Mouse (Mus musculus) limb, embryonic 14.5 days (tissue): ENCODE data around the gene Ppp1r7. TPM values are rescaled to one million over a fixed set of nuclear protein-coding genes. Genes with fewer than 3 reads are reported as not detected.
A peak's percentile ranks its signal among the peaks of the same experiment; 100 is the strongest.

Experiments
- ATAC-seq: fragments of 200-750 bp; cut with Nextera tagmentation; 2 replicates; pipeline ENCODE4 v1.8.0; 2017; ENCODE audit warnings: low read depth, moderate number of reproducible peaks, moderate TSS enrichment; ENCODE audit not compliant: low FRiP score
- DNase-seq: peaks from one replicate; pipeline ENCODE4 v3.0.0-alpha.2; 2015; ENCODE audit warnings: low spot score
- H3K27ac ChIP-seq: fragments of 300-500 bp; sonication (generic); replicated peaks from 2 replicates; pipeline ENCODE4 v1.5.1; 2014; ENCODE audit warnings: low read depth, mild to moderate bottlenecking, low read length, moderate library complexity, mixed read lengths
- H3K27me3 ChIP-seq: fragments of 300-500 bp; sonication (generic); 2 replicates; pipeline ENCODE4 v1.6.1; 2014; ENCODE audit warnings: low read length, mixed read lengths; ENCODE audit not compliant: control insufficient read depth, insufficient read depth
- H3K36me3 ChIP-seq: fragments of 300-500 bp; sonication (generic); 2 replicates; pipeline ENCODE4 v1.6.1; 2014; ENCODE audit warnings: mild to moderate bottlenecking, low read length, moderate library complexity, mixed read lengths; ENCODE audit not compliant: control insufficient read depth, insufficient read depth
- H3K4me1 ChIP-seq: fragments of 300-500 bp; sonication (generic); 2 replicates; pipeline ENCODE4 v1.6.1; 2014; ENCODE audit warnings: antibody characterized with exemption, low read length, mixed read lengths; ENCODE audit not compliant: control insufficient read depth, insufficient read depth
- H3K4me2 ChIP-seq: fragments of 300-500 bp; sonication (generic); replicated peaks from 2 replicates; pipeline ENCODE4 v1.6.1; 2014; ENCODE audit warnings: low read depth, mild to moderate bottlenecking, low read length, moderate library complexity; ENCODE audit not compliant: severe bottlenecking
- H3K4me3 ChIP-seq: fragments of 300-500 bp; sonication (generic); replicated peaks from 2 replicates; pipeline ENCODE4 v1.5.1; 2014; ENCODE audit warnings: low read length
- H3K9ac ChIP-seq: fragments of 300-500 bp; sonication (generic); 2 replicates; pipeline ENCODE4 v1.6.1; 2014; ENCODE audit warnings: mild to moderate bottlenecking, low read depth, low read length, moderate library complexity; ENCODE audit not compliant: severe bottlenecking
- H3K9me3 ChIP-seq: fragments of 300-500 bp; sonication (generic); 2 replicates; pipeline ENCODE4 v1.6.1; 2016; ENCODE audit warnings: low read length; ENCODE audit not compliant: control insufficient read depth
- POLR2A ChIP-seq: fragments of 200-500 bp; IDR thresholded peaks from 2 replicates; pipeline ENCODE4 v1.8.0; 2012; ENCODE audit warnings: inconsistent platforms, mild to moderate bottlenecking, moderate library complexity, borderline replicate concordance; ENCODE audit not compliant: insufficient read depth, insufficient read length; ENCODE audit errors: extremely low read depth
- WGBS: fragments of 180-500 bp; shearing (Covaris S2); extraction: QIAGEN DNeasy Blood & Tissue Kit; methylation state at CpG from one replicate; pipeline ENCODE4 v1.1.7; 2014; 5-methylcytosine and 5-hydroxymethylcytosine counted together
- polyA plus RNA-seq, 2 experiments: library from polyadenylated mRNA; depleted of rRNA in 1 of 2; stranded (reverse) in 1 of 2; unstranded in 1 of 2; fragments of >200 nt; fragmentation: Nextera tagmentation in 1 of 2; extraction: Ambion mirVana in 1 of 2; gene quantifications; 2 replicates each; pipeline versions ENCODE4 v1.2.1 to v1.2.3; 2012 to 2014

Gene Ppp1r7
- polyA plus RNA-seq, 2 experiments: 10.9 to 41.9 TPM

- H3K4me1 ChIP-seq: no peaks in the 10 kb centered on the region
- no peak overlapping the region for H3K9ac ChIP-seq
- H3K27me3 ChIP-seq: no peaks in the 10 kb centered on the region
- no peak for ATAC-seq
- no peak overlapping the region for H3K4me3 ChIP-seq
- no peak for TF ChIP-seq POLR2A
- H3K4me2 ChIP-seq: no peak overlapping the region
- no peak overlapping the region for H3K27ac ChIP-seq
- 92% methylated on average over 6 of the region's 6 CpGs for WGBS
- no peak for DNase-seq
- no peaks in the 10 kb centered on the region for H3K9me3 ChIP-seq
- H3K36me3 ChIP-seq: peaks cover 81% of the 10 kb centered on the region
Observed at GRCm38 (mm10) chr1:93323973-93324372, 18.7 kb upstream of the Ppp1r7 start.

GRCm38 (mm10) chr1:93326446-93326845 is 16.2 kb upstream of the Ppp1r7 start:
- Histone ChIP-seq H3K4me2 (no peak overlapping the region), H3K27me3 (no peaks in the 10 kb centered on the region), H3K4me3 (no peak overlapping the region), H3K4me1 (no peaks in the 10 kb centered on the region), H3K9me3 (no peaks in the 10 kb centered on the region), H3K36me3 (peaks cover 69% of the 10 kb centered on the region), H3K27ac (no peak overlapping the region), H3K9ac (no peak overlapping the region)
- WGBS: 87% methylated on average over 3 of the region's 3 CpGs
- no peak for TF ChIP-seq POLR2A
- DNase-seq (no peak), ATAC-seq (no peak)

GRCm38 (mm10) chr1:93334621-93335020 is 8.0 kb upstream of the Ppp1r7 start:
- ATAC-seq: no peak
- Histone ChIP-seq H3K36me3 (peaks cover 37% of the 10 kb centered on the region), H3K27ac (no peak overlapping the region), H3K4me3 (no peak overlapping the region), H3K27me3 (no peaks in the 10 kb centered on the region), H3K4me2 (no peak overlapping the region), H3K4me1 (no peaks in the 10 kb centered on the region), H3K9ac (no peak overlapping the region), H3K9me3 (no peaks in the 10 kb centered on the region)
- 82% methylated on average over 2 of the region's 2 CpGs for WGBS
- TF ChIP-seq POLR2A: no peak
- peak; percentile 13 for DNase-seq

- DNase-seq (peak; percentile 97), ATAC-seq (peak; percentile 93)
- 1% methylated on average over 39 of the region's 39 CpGs for WGBS
- Histone ChIP-seq H3K4me2 (peak overlapping the region; percentile 82), H3K4me1 (peaks cover 8% of the 10 kb centered on the region), H3K27ac (peak overlapping the region; percentile 35), H3K27me3 (no peaks in the 10 kb centered on the region), H3K9ac (peak overlapping the region; percentile 82), H3K36me3 (peaks cover 12% of the 10 kb centered on the region), H3K4me3 (peak overlapping the region; percentile 85), H3K9me3 (no peaks in the 10 kb centered on the region)
- peak; percentile 38; the same call in 1 of the 2 replicates for TF ChIP-seq POLR2A
Observed at GRCm38 (mm10) chr1:93343504-93344047, 922 bp downstream of the Ppp1r7 start.

GRCm38 (mm10) chr1:93347176-93347575 is 4.5 kb downstream of the Ppp1r7 start:
- Histone ChIP-seq H3K27ac (no peak overlapping the region), H3K27me3 (no peaks in the 10 kb centered on the region), H3K36me3 (peaks cover 37% of the 10 kb centered on the region)

GRCm38 (mm10) chr1:93349701-93350100 is 7.0 kb downstream of the Ppp1r7 start:
- no peak overlapping the region for H3K9ac ChIP-seq
- no peaks in the 10 kb centered on the region for H3K9me3 ChIP-seq
- ATAC-seq: no peak
- H3K4me3 ChIP-seq: no peak overlapping the region
- DNase-seq: no peak
- peaks cover 57% of the 10 kb centered on the region for H3K36me3 ChIP-seq
- no peak overlapping the region for H3K4me2 ChIP-seq
- no peaks in the 10 kb centered on the region for H3K27me3 ChIP-seq
- no peak for TF ChIP-seq POLR2A
- H3K27ac ChIP-seq: no peak overlapping the region
- 44% methylated on average over 4 of the region's 4 CpGs for WGBS
- no peaks in the 10 kb centered on the region; the same call in 1 of the 2 replicates for H3K4me1 ChIP-seq

More at GRCm38 (mm10) chr1:93347176-93347575, 4.5 kb downstream of the Ppp1r7 start:
- H3K4me2 ChIP-seq: no peak overlapping the region
- 93% methylated on average over 5 of the region's 5 CpGs for WGBS
- no peak for DNase-seq
- H3K9me3 ChIP-seq: no peaks in the 10 kb centered on the region
- peaks cover 8% of the 10 kb centered on the region for H3K4me1 ChIP-seq
- no peak for TF ChIP-seq POLR2A
- no peak for ATAC-seq
- H3K9ac ChIP-seq: no peak overlapping the region
- no peak overlapping the region for H3K4me3 ChIP-seq
